Mouse (Mus musculus) lung, embryonic 16.5 days (tissue): Measurements from ENCODE around the gene Klhdc4. TPM values are rescaled to one million over a fixed set of nuclear protein-coding genes. Genes with fewer than 3 reads are reported as not detected.

Source experiments
- ATAC-seq: fragments of 200-750 bp; cut with Nextera tagmentation; 2 replicates; pipeline ENCODE4 v1.8.0; 2017; ENCODE audit warnings: low read depth, mild to moderate bottlenecking, moderate library complexity
- H3K27ac ChIP-seq: fragments of 300-500 bp; sonication (generic); 2 replicates; pipeline ENCODE4 v1.5.1; 2014; ENCODE audit warnings: mild to moderate bottlenecking, control low read depth, low read length
- H3K27me3 ChIP-seq: fragments of 300-500 bp; sonication (generic); 2 replicates; pipeline ENCODE4 v1.6.1; 2014; ENCODE audit warnings: low read depth, low read length, mixed read lengths; ENCODE audit not compliant: control insufficient read depth, insufficient read depth
- H3K36me3 ChIP-seq: fragments of 300-500 bp; sonication (generic); 2 replicates; pipeline ENCODE4 v1.6.1; 2014; ENCODE audit warnings: low read length; ENCODE audit not compliant: control insufficient read depth, insufficient read depth
- H3K4me1 ChIP-seq: fragments of 300-500 bp; sonication (generic); replicated peaks from 2 replicates; pipeline ENCODE4 v1.6.1; 2014; ENCODE audit warnings: low read length, mixed read lengths; ENCODE audit not compliant: control insufficient read depth, insufficient read depth
- H3K4me2 ChIP-seq: fragments of 300-500 bp; sonication (generic); 2 replicates; pipeline ENCODE4 v1.6.1; 2014; ENCODE audit warnings: low read depth, low read length, control low read depth
- H3K4me3 ChIP-seq: fragments of 300-500 bp; sonication (generic); 2 replicates; pipeline ENCODE4 v1.5.1; 2014; ENCODE audit warnings: mild to moderate bottlenecking, low read length, control low read depth
- H3K9ac ChIP-seq: fragments of 300-500 bp; sonication (generic); 2 replicates; pipeline ENCODE4 v1.6.1; 2014; ENCODE audit warnings: low read length, control low read depth
- H3K9me3 ChIP-seq: fragments of 300-500 bp; sonication (generic); 2 replicates; pipeline ENCODE4 v1.6.1; 2016; ENCODE audit warnings: low read length; ENCODE audit not compliant: control insufficient read depth
- WGBS: fragments of 180-500 bp; shearing (Covaris S2); extraction: QIAGEN DNeasy Blood & Tissue Kit; methylation state at CpG from one replicate; pipeline ENCODE4 v1.1.7; 2014; 5-methylcytosine and 5-hydroxymethylcytosine counted together
- polyA plus RNA-seq: library from polyadenylated mRNA; unstranded; fragments of >200 nt; fragmentation: Nextera tagmentation; extraction: Ambion mirVana; gene quantifications from 2 replicates; pipeline ENCODE4 v1.2.1, GENCODE M21; 2015

Klhdc4 gene
- polyA plus RNA-seq, 1 experiment from 2014 or later = 33.2 TPM

- Histone ChIP-seq H3K9ac (no peak overlapping the region), H3K4me1 (no peaks in the 10 kb centered on the region), H3K4me2 (no peak overlapping the region), H3K4me3 (no peak overlapping the region), H3K9me3 (no peaks in the 10 kb centered on the region), H3K27ac (no peak overlapping the region), H3K27me3 (peaks cover 2% of the 10 kb centered on the region; the same call in 1 of the 2 replicates), H3K36me3 (no peaks in the 10 kb centered on the region)
- no peak for ATAC-seq
- WGBS = 44% methylated on average over 5 of the region's 7 CpGs
Observed at GRCm38 (mm10) chr8:121844765-121845164, 15.4 kb upstream of the Klhdc4 start.

DNA sequence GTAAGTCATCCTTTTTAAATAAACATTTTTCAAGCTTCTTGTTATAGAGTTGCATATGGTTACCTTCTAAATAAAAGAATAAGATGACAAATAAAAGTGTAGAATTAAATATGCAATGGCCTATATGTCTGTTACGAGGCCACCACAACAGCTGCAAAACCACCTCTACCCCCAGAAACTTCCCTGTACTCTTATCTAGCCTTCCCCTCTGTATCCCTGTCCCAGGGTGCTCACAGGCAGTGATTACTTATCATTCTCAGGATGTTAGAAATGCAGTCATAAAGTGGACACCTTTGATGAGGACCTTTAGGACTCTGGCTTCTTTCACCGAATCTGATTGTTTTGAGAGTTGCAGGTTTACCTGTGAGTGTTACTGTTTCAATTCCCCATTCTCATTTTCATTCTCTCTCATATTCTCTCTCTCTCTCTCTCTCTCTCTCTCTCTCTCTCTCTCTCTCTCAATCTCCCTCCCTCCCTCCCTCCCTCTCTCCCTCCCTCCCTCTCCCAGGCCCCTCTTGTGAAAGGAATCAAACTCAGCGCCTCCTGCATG lies 13.9 kb upstream of the Klhdc4 start:
- Histone ChIP-seq H3K4me2 (no peak overlapping the region), H3K4me3 (no peak overlapping the region), H3K9me3 (no peaks in the 10 kb centered on the region), H3K4me1 (no peaks in the 10 kb centered on the region), H3K36me3 (no peaks in the 10 kb centered on the region), H3K9ac (no peak overlapping the region), H3K27me3 (peaks cover 2% of the 10 kb centered on the region; the same call in 1 of the 2 replicates), H3K27ac (no peak overlapping the region)
- 63% methylated on average over 3 of the region's 3 CpGs for WGBS
- ATAC-seq = no peak

DNA sequence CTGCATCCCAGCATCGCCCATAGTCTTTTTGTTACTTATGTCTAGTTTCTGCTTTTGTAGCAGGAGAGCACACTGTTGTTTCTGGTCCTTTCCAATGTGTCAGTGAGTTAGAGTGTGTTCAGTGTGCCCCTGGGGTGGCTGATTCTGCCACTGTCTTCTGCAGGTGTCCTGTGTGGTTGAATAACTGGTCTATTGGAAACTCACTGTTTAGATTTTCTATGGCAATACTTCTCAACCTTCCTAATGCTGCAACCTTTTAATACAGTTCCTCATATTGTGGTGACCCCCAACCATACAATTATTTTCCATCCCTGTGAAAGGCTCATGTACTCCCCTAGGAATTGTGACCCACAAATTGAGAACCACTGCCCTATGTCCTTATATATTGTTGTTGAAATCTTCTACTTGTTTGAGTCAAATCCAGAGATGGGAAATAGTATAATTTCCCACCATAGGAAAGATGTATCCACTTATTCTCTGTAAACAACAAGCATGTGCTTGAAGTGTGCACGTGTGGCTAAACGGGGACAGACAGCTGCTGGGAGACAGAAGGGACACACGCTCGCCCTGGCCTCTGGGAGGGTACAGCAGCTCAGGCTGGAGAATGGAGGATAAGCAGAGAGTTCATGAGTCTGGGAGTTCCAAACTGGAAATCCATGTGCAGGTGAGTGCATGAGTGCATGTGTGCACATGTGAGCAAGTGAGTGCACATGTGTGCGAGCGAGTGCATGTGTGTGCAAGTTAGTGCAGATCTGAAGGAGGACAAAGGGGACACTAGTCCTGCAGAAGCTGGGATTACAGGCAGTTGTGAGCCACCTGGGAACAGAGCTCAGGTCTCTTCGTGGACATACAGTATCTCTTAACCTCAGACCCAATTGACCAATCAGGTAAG lies 12.9 kb upstream of the Klhdc4 start:
- no peak overlapping the region for H3K4me3 ChIP-seq
- ATAC-seq = no peak
- H3K9me3 ChIP-seq = no peaks in the 10 kb centered on the region
- H3K36me3 ChIP-seq = no peaks in the 10 kb centered on the region
- H3K4me2 ChIP-seq = no peak overlapping the region
- 86% methylated on average over 8 of the region's 8 CpGs for WGBS
- H3K9ac ChIP-seq = no peak overlapping the region
- no peaks in the 10 kb centered on the region for H3K4me1 ChIP-seq
- H3K27ac ChIP-seq = no peak overlapping the region
- no peaks in the 10 kb centered on the region for H3K27me3 ChIP-seq

DNA sequence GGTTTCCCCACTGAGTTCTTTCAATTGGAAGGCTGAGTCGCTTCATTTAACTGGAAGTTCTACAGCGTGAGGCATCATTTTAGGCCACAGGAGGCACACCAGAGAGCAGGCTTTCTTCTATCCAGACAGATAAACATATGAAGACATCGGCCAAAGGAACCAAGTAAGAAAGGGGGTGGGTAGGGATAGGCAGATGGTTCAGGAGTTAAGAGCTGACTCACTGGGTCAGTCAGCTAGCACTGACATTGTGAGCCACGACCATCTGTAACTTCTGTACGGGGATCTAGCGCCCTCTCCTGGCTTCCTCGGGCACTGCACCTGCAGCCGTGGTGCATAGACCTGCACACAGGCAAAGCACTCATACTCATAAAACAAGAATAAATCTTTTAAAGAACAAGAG lies 11.9 kb upstream of the Klhdc4 start:
- WGBS = 53% methylated on average over 8 of the region's 8 CpGs
- H3K9me3 ChIP-seq = no peaks in the 10 kb centered on the region
- no peak overlapping the region for H3K4me3 ChIP-seq
- H3K9ac ChIP-seq = no peak overlapping the region
- H3K4me1 ChIP-seq = no peaks in the 10 kb centered on the region
- H3K27me3 ChIP-seq = no peaks in the 10 kb centered on the region
- ATAC-seq = no peak
- H3K36me3 ChIP-seq = no peaks in the 10 kb centered on the region
- no peak overlapping the region for H3K27ac ChIP-seq
- H3K4me2 ChIP-seq = no peak overlapping the region

- Histone ChIP-seq H3K4me1 (peaks cover 15% of the 10 kb centered on the region), H3K27me3 (peaks cover 4% of the 10 kb centered on the region; the same call in 1 of the 2 replicates), H3K36me3 (no peaks in the 10 kb centered on the region), H3K4me3 (no peak overlapping the region), H3K4me2 (0 out of 2 replicates have a peak overlapping the region, but pooled peaks have one; percentile 10), H3K27ac (no peak overlapping the region), H3K9ac (no peak overlapping the region), H3K9me3 (no peaks in the 10 kb centered on the region)
- WGBS = 16% methylated on average over 6 of the region's 6 CpGs
- ATAC-seq = peak; percentile 49; the same call in 1 of the 2 replicates
Observed at GRCm38 (mm10) chr8:121832503-121832902, 3.1 kb upstream of the Klhdc4 start.

GRCm38 (mm10) chr8:121832061-121832460 lies 2.7 kb upstream of the Klhdc4 start:
- H3K27ac ChIP-seq = no peak overlapping the region
- no peaks in the 10 kb centered on the region for H3K36me3 ChIP-seq
- no peak overlapping the region for H3K4me2 ChIP-seq
- H3K4me3 ChIP-seq = no peak overlapping the region
- WGBS = 83% methylated on average over 2 of the region's 2 CpGs
- ATAC-seq = no peak
- peaks cover 4% of the 10 kb centered on the region; the same call in 1 of the 2 replicates for H3K27me3 ChIP-seq
- no peaks in the 10 kb centered on the region for H3K9me3 ChIP-seq
- peaks cover 15% of the 10 kb centered on the region for H3K4me1 ChIP-seq
- no peak overlapping the region for H3K9ac ChIP-seq

- 18% methylated on average over 18 of the region's 18 CpGs for WGBS
- Histone ChIP-seq H3K4me2 (peak overlapping the region; percentile 68), H3K9ac (peak overlapping the region; percentile 86), H3K27me3 (peaks cover 4% of the 10 kb centered on the region; the same call in 1 of the 2 replicates), H3K4me3 (peak overlapping the region; percentile 86), H3K9me3 (no peaks in the 10 kb centered on the region), H3K36me3 (no peaks in the 10 kb centered on the region), H3K4me1 (peaks cover 15% of the 10 kb centered on the region), H3K27ac (0 out of 2 replicates have a peak overlapping the region, but pooled peaks have one; percentile 6)
- peak; percentile 75 for ATAC-seq
Observed at GRCm38 (mm10) chr8:121829777-121830362, 501 bp upstream of the Klhdc4 start.

- H3K27ac ChIP-seq = no peak overlapping the region
- peak overlapping the region; percentile 86 for H3K4me3 ChIP-seq
- H3K36me3 ChIP-seq = no peaks in the 10 kb centered on the region
- peak overlapping the region; percentile 68 for H3K4me2 ChIP-seq
- WGBS = 29% methylated on average over 10 of the region's 10 CpGs
- peak overlapping the region; percentile 86 for H3K9ac ChIP-seq
- no peak for ATAC-seq
- H3K27me3 ChIP-seq = peaks cover 4% of the 10 kb centered on the region; the same call in 1 of the 2 replicates
- no peaks in the 10 kb centered on the region for H3K9me3 ChIP-seq
- peaks cover 15% of the 10 kb centered on the region for H3K4me1 ChIP-seq
Observed at GRCm38 (mm10) chr8:121828376-121829023, 869 bp downstream of the Klhdc4 start.

- Histone ChIP-seq H3K4me3 (no peak overlapping the region), H3K36me3 (no peaks in the 10 kb centered on the region), H3K9ac (no peak overlapping the region), H3K4me1 (peaks cover 15% of the 10 kb centered on the region), H3K4me2 (no peak overlapping the region), H3K9me3 (no peaks in the 10 kb centered on the region), H3K27me3 (peaks cover 4% of the 10 kb centered on the region; the same call in 1 of the 2 replicates), H3K27ac (no peak overlapping the region)
- ATAC-seq = no peak
- WGBS = 90% methylated on average over 5 of the region's 5 CpGs
Observed at GRCm38 (mm10) chr8:121827726-121828125, 1.6 kb downstream of the Klhdc4 start.
